Mouse (Mus musculus) liver, adult 2 months (tissue): Measurements from ENCODE around the gene Ddah2.

Source experiments
- CTCF ChIP-seq: fragments of 200-500 bp; IDR thresholded peaks from 2 replicates; pipeline ENCODE4 v1.5.1; 2011; ENCODE audit warnings: low read depth, low read length, control low read depth
- POLR2A ChIP-seq: fragments of 200-500 bp; IDR thresholded peaks from 2 replicates; pipeline ENCODE4 v1.6.1; 2011; ENCODE audit warnings: low read length, control low read depth; ENCODE audit not compliant: insufficient read depth; ENCODE audit errors: extremely low read depth

DNA sequence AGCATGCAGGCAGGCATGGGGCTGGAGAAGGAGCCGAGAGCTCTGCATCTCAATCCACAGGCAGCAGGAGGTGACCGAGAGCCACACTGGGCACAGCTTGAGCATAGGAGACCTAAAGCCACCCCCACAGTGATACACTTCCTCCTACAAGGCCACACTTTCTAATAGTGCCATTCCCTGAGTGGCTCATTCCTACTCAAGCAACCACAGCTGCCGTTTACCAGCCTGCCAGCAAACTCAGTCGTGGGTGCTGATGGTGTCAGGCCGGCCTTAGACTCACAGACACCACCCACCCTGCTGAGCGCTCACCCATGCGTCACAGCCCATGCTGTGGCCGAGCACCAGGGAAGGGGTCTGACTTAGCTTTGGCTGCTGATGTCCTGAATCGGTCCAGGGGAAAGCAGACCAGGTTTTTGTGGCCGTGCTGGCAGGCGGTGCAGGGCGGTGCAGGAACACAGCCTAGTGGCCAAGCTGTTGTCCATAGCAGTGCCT, 38.4 kb downstream of the Ddah2 start:
- TF ChIP-seq CTCF (no peak), POLR2A (no peak)
